Mouse (Mus musculus) stomach, postnatal 0 days (tissue): ENCODE results near the gene Sgcg. TPM values are rescaled to one million over a fixed set of nuclear protein-coding genes. Genes with fewer than 3 reads are reported as not detected.

Experiments used
- ATAC-seq: fragments of 200-750 bp; cut with Nextera tagmentation; 2 replicates; pipeline ENCODE4 v1.8.0; 2017; ENCODE audit not compliant: low FRiP score, low TSS enrichment
- DNase-seq: peaks from one replicate; pipeline ENCODE4 v3.0.0-alpha.2; 2016; ENCODE audit warnings: low spot score
- H3K27ac ChIP-seq: fragments of 300-500 bp; sonication (generic); replicated peaks from 2 replicates; pipeline ENCODE4 v1.5.1; 2014; ENCODE audit warnings: mild to moderate bottlenecking, control low read depth
- H3K27me3 ChIP-seq: fragments of 300-500 bp; sonication (generic); 2 replicates; pipeline ENCODE4 v1.6.1; 2014; ENCODE audit warnings: low read length; ENCODE audit not compliant: control insufficient read depth, insufficient read depth
- H3K36me3 ChIP-seq: fragments of 300-500 bp; sonication (generic); 2 replicates; pipeline ENCODE4 v1.6.1; 2014; ENCODE audit warnings: low read length, mixed read lengths; ENCODE audit not compliant: control insufficient read depth, insufficient read depth
- H3K4me1 ChIP-seq: fragments of 300-500 bp; sonication (generic); replicated peaks from 2 replicates; pipeline ENCODE4 v1.6.1; 2014; ENCODE audit warnings: antibody characterized with exemption; ENCODE audit not compliant: control insufficient read depth, insufficient read depth
- H3K4me2 ChIP-seq: fragments of 300-500 bp; sonication (generic); replicated peaks from 2 replicates; pipeline ENCODE4 v1.6.1; 2014; ENCODE audit warnings: low read depth, mild to moderate bottlenecking, control low read depth, moderate library complexity
- H3K4me3 ChIP-seq: fragments of 300-500 bp; sonication (generic); 2 replicates; pipeline ENCODE4 v1.5.1; 2014; ENCODE audit warnings: low read depth, low read length, control low read depth
- H3K9ac ChIP-seq: fragments of 300-500 bp; sonication (generic); 2 replicates; pipeline ENCODE4 v1.6.1; 2014; ENCODE audit warnings: mild to moderate bottlenecking, low read length, control low read depth, mixed read lengths
- H3K9me3 ChIP-seq: fragments of 300-500 bp; sonication (generic); 2 replicates; pipeline ENCODE4 v1.6.1; 2016; ENCODE audit warnings: low read length; ENCODE audit not compliant: control insufficient read depth
- CTCF ChIP-seq: IDR thresholded peaks from 2 replicates; pipeline ENCODE4 v1.5.1; 2016; ENCODE audit warnings: antibody characterized with exemption, low read depth, mild to moderate bottlenecking, moderate library complexity
- EP300 ChIP-seq: optimal IDR thresholded peaks from 2 replicates; pipeline ENCODE3; 2016; ENCODE audit warnings: antibody characterized with exemption
- WGBS: fragments of 180-500 bp; shearing (Covaris S2); extraction: QIAGEN DNeasy Blood & Tissue Kit; methylation state at CpG from one replicate; pipeline ENCODE4 v1.1.7; 2014; 5-methylcytosine and 5-hydroxymethylcytosine counted together
- polyA plus RNA-seq: library from polyadenylated mRNA; unstranded; fragments of >200 nt; fragmentation: Nextera tagmentation; extraction: Ambion mirVana; gene quantifications from 2 replicates; pipeline ENCODE4 v1.2.1, GENCODE M21; 2015

The Sgcg gene
- polyA plus RNA-seq, 1 experiment from 2014 or later, result 2.9 TPM

DNA sequence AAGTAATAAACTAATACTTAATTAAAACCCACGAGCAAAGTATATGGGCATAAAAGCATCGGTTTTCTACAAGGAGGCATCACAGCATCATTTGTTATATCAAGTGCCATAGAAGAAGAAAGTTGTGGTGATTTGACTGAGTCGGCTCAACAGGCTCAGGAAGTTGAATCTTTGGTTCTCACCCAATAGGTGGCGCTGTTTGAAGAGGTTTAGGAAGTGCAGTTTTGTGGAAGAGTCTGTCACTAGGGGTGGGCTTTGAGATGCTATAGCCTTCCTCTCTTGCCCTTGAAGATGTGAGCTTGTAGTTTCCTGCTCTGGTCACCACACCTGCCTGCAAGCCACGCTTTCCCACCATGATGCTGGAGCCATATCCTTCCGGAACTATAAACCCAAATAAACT, 15.7 kb downstream of the Sgcg start:
- no peaks in the 10 kb centered on the region for H3K36me3 ChIP-seq
- no peak overlapping the region for H3K4me3 ChIP-seq
- no peak for DNase-seq
- H3K27ac ChIP-seq, result no peak overlapping the region
- no peak for ATAC-seq
- no peak overlapping the region for H3K9ac ChIP-seq
- no peaks in the 10 kb centered on the region for H3K9me3 ChIP-seq
- H3K4me1 ChIP-seq, result no peaks in the 10 kb centered on the region
- TF ChIP-seq CTCF, result peak; percentile 68
- TF ChIP-seq EP300, result no peak
- H3K27me3 ChIP-seq, result no peaks in the 10 kb centered on the region
- WGBS, result 34% methylated on average over 6 of the region's 6 CpGs
- H3K4me2 ChIP-seq, result no peak overlapping the region

DNA sequence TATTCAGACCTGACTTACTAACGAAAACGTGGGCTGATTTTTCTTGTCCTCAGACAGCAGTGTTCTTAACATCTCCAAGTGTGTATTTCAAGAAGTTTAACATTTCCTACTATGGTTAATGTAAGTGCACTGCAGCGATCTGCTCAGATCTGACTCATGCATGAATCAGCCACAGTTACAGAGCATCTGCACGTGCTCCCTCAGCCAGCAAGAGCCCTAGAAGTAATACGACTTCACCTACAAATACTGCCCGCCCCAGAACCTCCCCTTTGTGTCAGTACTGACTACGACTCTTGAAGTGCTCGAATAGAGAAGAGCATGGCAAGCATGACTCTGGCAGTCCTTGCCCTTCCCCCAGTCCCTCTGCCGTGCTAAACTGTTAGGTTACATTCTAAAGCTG, 19.5 kb downstream of the Sgcg start:
- Histone ChIP-seq H3K9me3 (no peaks in the 10 kb centered on the region), H3K4me1 (no peaks in the 10 kb centered on the region), H3K9ac (no peak overlapping the region), H3K4me2 (no peak overlapping the region), H3K36me3 (no peaks in the 10 kb centered on the region), H3K27me3 (no peaks in the 10 kb centered on the region), H3K4me3 (no peak overlapping the region), H3K27ac (peak overlapping the region; percentile 56)
- ATAC-seq, result peak; percentile 77; the same call in 1 of the 2 replicates
- no peak for DNase-seq
- TF ChIP-seq EP300 (no peak), CTCF (no peak)
- WGBS, result 35% methylated on average over 9 of the region's 9 CpGs

DNA sequence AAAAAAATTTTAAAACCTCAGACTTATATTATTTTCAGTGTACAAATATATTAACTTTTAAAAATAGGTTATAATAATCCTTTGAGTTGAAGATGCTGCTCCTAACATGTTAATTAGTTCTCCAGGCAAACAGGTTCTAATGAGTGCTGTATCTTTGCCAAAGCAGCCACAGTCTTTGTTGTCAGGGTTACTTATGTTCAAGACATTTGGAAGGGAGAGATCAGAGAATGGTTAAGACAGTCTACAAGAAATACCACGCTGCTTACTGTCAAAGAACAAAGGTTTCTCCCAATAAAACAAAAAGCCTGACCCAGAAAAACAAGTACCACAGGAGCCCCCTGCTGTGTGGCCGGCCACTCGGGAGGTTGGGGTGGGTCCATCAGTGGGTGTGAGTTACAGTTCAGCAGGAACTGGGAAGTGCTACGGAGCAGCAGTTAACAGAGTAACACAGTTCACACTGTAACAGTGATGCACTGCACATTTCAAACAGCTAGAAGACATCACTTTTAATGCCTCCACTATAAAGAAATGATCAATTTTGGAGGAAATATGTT, 21.1 kb downstream of the Sgcg start:
- Histone ChIP-seq H3K27me3 (no peaks in the 10 kb centered on the region), H3K4me3 (no peak overlapping the region), H3K9me3 (no peaks in the 10 kb centered on the region), H3K4me2 (no peak overlapping the region), H3K36me3 (no peaks in the 10 kb centered on the region), H3K9ac (no peak overlapping the region), H3K27ac (no peak overlapping the region), H3K4me1 (no peaks in the 10 kb centered on the region)
- TF ChIP-seq CTCF (no peak), EP300 (no peak)
- WGBS, result 26% methylated on average over 4 of the region's 4 CpGs
- no peak for ATAC-seq
- no peak for DNase-seq

DNA sequence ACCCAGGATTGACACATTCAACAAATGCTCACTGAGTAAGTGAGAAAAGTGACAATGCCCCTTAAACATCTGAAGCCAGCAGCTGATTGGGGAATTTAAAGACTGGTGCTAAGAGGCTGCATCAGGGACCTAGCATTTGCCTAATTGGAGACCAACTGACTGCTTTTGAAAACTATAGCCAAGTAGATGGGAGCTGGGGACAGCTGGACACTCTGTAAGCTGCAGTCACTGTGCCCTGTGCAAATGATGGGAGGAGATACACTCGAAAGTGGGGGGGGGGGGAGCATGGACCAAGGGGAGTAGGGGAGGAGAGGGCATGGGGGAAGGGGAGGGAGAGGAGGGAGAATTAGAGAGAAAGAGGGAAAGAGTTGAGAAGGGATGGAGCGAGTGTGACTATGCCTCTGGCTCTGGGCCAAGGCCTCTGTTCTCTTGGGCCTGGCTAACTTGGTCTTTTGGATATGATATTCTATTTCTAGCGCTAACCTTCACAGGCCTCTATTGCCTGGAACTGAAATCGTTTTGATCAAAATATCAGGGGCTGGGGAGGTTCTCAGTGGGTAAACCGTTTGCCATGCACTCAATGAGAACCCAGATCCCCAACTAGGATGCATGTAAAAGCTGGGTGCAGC, 22.3 kb downstream of the Sgcg start:
- TF ChIP-seq CTCF (no peak), EP300 (no peak)
- Histone ChIP-seq H3K4me3 (no peak overlapping the region), H3K36me3 (no peaks in the 10 kb centered on the region), H3K27ac (no peak overlapping the region), H3K4me1 (no peaks in the 10 kb centered on the region), H3K9me3 (no peaks in the 10 kb centered on the region), H3K9ac (no peak overlapping the region), H3K4me2 (no peak overlapping the region), H3K27me3 (no peaks in the 10 kb centered on the region)
- no peak for DNase-seq
- ATAC-seq, result no peak
- WGBS, result 39% methylated on average over 5 of the region's 5 CpGs

DNA sequence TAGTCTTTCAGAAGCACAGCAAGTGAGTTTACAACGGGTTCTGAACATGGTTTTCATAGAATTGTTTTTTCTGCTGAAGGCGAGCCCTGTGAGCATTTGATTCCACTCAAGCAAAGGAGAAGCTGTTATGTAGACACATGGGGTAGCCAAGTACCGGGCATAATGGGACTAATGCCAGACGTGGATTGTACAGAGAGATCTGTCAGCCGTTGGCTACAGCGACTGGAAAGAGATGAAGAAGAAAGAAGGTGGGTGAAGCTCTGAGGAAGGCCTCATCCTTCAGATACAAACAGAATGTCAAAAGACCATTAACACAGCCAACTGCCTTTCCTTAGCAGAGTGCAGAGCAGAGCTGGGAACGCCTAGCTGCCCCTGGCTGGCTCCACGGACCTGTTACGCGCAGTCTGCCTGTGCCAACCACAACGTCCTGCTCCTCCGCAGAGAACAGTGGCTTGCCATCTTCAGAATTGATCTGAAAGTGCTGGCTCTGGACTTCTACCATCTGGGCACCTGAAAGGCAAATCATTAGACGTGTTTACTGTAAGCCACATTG, 26.2 kb downstream of the Sgcg start:
- 68% methylated on average over 13 of the region's 13 CpGs for WGBS
- Histone ChIP-seq H3K27me3 (no peaks in the 10 kb centered on the region), H3K4me2 (no peak overlapping the region), H3K4me3 (no peak overlapping the region), H3K27ac (no peak overlapping the region), H3K9me3 (no peaks in the 10 kb centered on the region), H3K4me1 (no peaks in the 10 kb centered on the region), H3K36me3 (no peaks in the 10 kb centered on the region), H3K9ac (no peak overlapping the region)
- ATAC-seq, result peak; percentile 35; the same call in 1 of the 2 replicates
- no peak for TF ChIP-seq CTCF
- TF ChIP-seq EP300, result no peak
- no peak for DNase-seq

DNA sequence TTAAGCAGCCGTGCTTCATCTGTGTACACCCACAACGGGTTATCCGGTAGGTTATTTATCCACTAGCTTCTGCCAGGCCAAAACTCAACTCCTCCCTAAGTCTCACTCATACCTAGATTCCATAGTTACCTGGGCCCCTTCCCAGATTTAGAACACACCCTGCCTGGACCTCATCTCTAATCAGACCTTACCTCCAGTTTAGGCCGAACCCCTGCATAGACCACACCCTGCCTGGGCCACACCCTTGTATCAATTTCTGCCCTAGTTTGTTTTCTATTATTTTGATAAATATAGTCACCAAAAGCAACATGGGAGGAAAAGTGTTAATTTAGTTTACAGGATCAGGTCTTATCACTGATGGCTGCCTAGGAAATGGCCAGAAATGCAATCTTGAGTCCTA, 28.1 kb downstream of the Sgcg start:
- no peaks in the 10 kb centered on the region for H3K9me3 ChIP-seq
- no peaks in the 10 kb centered on the region for H3K36me3 ChIP-seq
- WGBS, result 78% methylated on average over 4 of the region's 4 CpGs
- H3K4me1 ChIP-seq, result no peaks in the 10 kb centered on the region
- TF ChIP-seq EP300 (no peak), CTCF (no peak)
- ATAC-seq (no peak), DNase-seq (no peak)
- no peaks in the 10 kb centered on the region for H3K27me3 ChIP-seq
- H3K27ac ChIP-seq, result no peak overlapping the region
- no peak overlapping the region for H3K4me3 ChIP-seq
- H3K4me2 ChIP-seq, result no peak overlapping the region
- no peak overlapping the region for H3K9ac ChIP-seq
